Mouse (Mus musculus) hindbrain, embryonic 10.5 days (tissue): ENCODE data around the gene Fbxo27. TPM values are rescaled to one million over a fixed set of nuclear protein-coding genes. Genes with fewer than 3 reads are reported as not detected.

Experiments
- DNase-seq: peaks from one replicate; pipeline ENCODE4 v3.0.0-alpha.2; 2017; ENCODE audit warnings: low spot score
- H3K27ac ChIP-seq: fragments of 300-500 bp; sonication (generic); 2 replicates; pipeline ENCODE4 v1.5.1; 2016; ENCODE audit warnings: mild to moderate bottlenecking, moderate library complexity
- H3K27me3 ChIP-seq: fragments of 300-500 bp; sonication (generic); 2 replicates; pipeline ENCODE4 v1.6.1; 2016; ENCODE audit warnings: mild to moderate bottlenecking; ENCODE audit not compliant: poor library complexity, insufficient read depth, severe bottlenecking
- H3K36me3 ChIP-seq: fragments of 300-500 bp; sonication (generic); 2 replicates; pipeline ENCODE4 v1.6.1; 2016; ENCODE audit warnings: mild to moderate bottlenecking, moderate library complexity
- H3K4me1 ChIP-seq: fragments of 300-500 bp; sonication (generic); replicated peaks from 2 replicates; pipeline ENCODE4 v1.6.1; 2016; ENCODE audit warnings: mild to moderate bottlenecking
- H3K4me3 ChIP-seq: fragments of 300-500 bp; sonication (generic); 2 replicates; pipeline ENCODE4 v1.5.1; 2016; ENCODE audit warnings: mild to moderate bottlenecking, moderate library complexity
- H3K9me3 ChIP-seq: fragments of 300-500 bp; sonication (generic); 2 replicates; pipeline ENCODE4 v1.6.1; 2016; ENCODE audit warnings: mild to moderate bottlenecking, moderate library complexity
- WGBS: fragments of 180-500 bp; shearing (Covaris S2); methylation state at CpG from one replicate; pipeline ENCODE4 v1.1.7; 2016; 5-methylcytosine and 5-hydroxymethylcytosine counted together
- polyA plus RNA-seq: library from polyadenylated mRNA; unstranded; fragments of >200 nt; fragmentation: Nextera tagmentation; extraction: Ambion mirVana; gene quantifications from 2 replicates; pipeline ENCODE4 v1.2.1, GENCODE M21; 2016

Fbxo27 gene
- polyA plus RNA-seq, 1 experiment from 2014 or later, result 5.6 TPM

DNA sequence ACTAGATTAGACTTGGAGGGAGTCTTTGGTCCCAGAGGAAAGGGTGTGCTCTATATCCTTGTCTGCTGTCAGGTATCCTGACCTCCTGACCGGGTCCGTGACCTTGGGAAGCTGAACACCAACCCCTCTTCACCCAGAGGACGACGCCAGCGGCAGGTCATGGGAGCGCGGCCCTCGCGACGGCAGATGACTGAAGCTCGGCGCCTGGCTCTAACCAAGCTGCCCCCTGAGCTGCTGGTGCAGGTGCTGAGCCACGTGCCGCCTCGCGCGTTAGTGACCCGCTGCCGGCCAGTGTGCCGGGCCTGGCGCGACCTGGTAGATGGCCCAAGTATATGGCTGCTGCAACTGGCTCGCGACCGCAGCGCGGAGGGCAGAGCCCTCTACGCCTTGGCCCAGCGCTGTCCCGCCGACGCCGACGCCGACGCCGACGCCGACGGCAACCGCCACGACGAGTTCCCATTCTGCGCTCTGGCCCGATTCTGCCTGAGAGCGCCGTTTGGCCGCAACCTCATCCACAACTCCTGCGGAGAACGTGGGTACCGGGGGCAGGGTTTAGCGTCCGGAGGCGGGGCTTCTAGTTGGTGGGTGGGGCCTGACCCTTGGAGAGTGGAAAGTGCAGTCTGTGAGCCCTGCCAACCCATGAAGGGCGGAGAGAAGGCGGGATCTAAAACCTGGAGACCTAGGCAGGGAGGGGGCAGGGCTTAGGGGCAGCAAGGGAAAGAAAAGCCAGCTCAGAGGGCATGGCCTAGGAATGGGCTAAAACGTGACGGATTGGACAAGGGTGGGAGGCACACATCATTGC is 39.9 kb downstream of the Fbxo27 start:
- peak overlapping the region; percentile 56 for H3K4me3 ChIP-seq
- H3K4me1 ChIP-seq, result peaks cover 21% of the 10 kb centered on the region
- H3K27ac ChIP-seq, result peak overlapping the region; percentile 78
- DNase-seq, result peak; percentile 85
- H3K27me3 ChIP-seq, result peaks cover 21% of the 10 kb centered on the region
- WGBS, result 2% methylated on average over 58 of the region's 58 CpGs
- peaks cover 7% of the 10 kb centered on the region for H3K9me3 ChIP-seq
- peaks cover 24% of the 10 kb centered on the region for H3K36me3 ChIP-seq

DNA sequence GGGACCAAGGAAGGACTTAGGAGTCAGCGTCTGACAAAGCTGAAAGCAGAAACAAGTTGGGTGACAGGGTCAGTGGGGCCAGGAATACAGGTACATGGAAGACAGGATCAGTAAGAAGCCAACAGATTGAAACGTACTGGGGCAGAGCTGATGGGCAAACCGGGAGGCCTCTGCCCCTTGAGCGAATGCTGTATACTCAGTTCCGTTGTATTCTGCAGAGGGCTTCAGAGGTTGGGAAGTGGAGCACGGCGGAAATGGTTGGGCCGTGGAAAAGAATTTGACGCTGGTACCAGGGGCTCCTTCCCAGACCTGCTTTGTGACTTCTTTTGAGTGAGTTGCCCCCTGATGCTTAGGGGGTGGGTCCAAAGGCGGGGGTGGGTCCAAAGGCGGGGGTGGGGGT is 40.6 kb downstream of the Fbxo27 start:
- DNase-seq, result no peak
- H3K4me3 ChIP-seq, result peak overlapping the region; percentile 56
- peak overlapping the region; percentile 78 for H3K27ac ChIP-seq
- H3K4me1 ChIP-seq, result peaks cover 17% of the 10 kb centered on the region
- WGBS, result 5% methylated on average over 11 of the region's 11 CpGs
- H3K36me3 ChIP-seq, result peaks cover 30% of the 10 kb centered on the region
- peaks cover 7% of the 10 kb centered on the region for H3K9me3 ChIP-seq
- peaks cover 21% of the 10 kb centered on the region for H3K27me3 ChIP-seq

DNA sequence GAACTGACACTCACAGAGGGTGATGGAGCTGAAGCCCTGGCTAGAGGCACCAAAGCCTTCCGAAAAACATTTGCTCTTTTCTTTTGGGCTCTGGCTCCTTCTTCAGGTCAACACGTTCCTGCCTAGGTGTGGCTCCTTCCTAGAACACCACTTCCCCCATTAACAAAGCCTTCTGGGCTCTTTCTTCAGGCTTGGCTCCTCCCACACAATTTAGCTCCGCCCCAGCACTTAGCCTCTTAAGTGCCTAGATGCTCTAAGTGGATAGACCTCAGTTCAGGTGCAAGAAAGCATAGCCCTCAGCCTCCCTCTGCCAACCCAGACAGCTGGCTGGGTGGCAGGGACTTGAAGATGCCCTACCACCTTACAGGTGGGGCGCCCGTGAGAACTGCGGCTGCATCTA is 43.1 kb downstream of the Fbxo27 start:
- Histone ChIP-seq H3K36me3 (peaks cover 53% of the 10 kb centered on the region), H3K9me3 (peaks cover 7% of the 10 kb centered on the region), H3K4me3 (no peak overlapping the region), H3K27me3 (peaks cover 21% of the 10 kb centered on the region), H3K27ac (no peak overlapping the region), H3K4me1 (peaks cover 21% of the 10 kb centered on the region)
- no peak for DNase-seq
- 82% methylated on average over 6 of the region's 6 CpGs for WGBS

DNA sequence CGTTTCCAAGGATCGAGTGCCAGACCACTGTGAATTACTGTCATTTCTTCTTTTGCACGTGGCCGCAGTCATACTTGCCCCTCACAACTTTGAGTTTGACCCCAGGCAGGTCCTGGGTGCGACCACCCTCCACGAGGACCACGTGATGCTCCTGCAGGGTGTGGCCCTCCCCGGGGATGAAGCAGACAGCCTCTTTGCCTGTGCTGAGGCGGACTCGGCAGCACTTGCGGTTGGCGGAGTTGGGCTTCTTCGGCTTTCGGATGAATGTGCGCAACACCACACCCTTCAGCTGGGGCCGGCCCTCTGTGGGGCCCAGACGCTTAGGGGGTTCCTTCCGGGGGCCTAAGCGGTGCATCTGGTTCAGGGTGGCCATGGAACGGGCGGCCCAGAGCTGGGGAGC is 47.2 kb downstream of the Fbxo27 start:
- H3K9me3 ChIP-seq, result no peaks in the 10 kb centered on the region
- no peak overlapping the region for H3K27ac ChIP-seq
- H3K4me3 ChIP-seq, result 0 out of 2 replicates have a peak overlapping the region, but pooled peaks have one; percentile 4
- WGBS, result 94% methylated on average over 21 of the region's 21 CpGs
- H3K27me3 ChIP-seq, result no peaks in the 10 kb centered on the region
- peaks cover 56% of the 10 kb centered on the region for H3K36me3 ChIP-seq
- peaks cover 18% of the 10 kb centered on the region for H3K4me1 ChIP-seq
- no peak for DNase-seq

DNA sequence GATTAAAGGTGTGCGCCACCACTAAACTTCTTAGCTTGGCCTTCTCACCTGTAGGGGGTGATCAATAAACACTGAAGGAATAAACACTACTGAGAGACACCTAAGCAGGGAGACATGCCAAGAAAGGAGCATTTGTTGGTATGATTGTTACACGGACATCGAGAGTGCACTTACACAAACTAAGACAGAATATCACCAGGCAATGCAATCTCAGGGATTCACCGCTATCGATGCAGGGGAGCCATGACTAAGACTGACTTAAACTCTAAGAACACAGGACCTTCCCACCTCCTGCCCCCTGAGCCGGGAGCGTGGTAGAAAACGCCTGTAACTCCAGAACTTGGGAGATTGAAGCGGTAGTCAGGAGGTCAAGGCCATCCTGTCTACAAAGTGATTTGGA is 48.3 kb downstream of the Fbxo27 start:
- 43% methylated on average over 9 of the region's 9 CpGs for WGBS
- Histone ChIP-seq H3K4me3 (peak overlapping the region; percentile 69), H3K27ac (peak overlapping the region; percentile 93), H3K4me1 (peaks cover 18% of the 10 kb centered on the region), H3K27me3 (no peaks in the 10 kb centered on the region), H3K9me3 (no peaks in the 10 kb centered on the region), H3K36me3 (peaks cover 65% of the 10 kb centered on the region)
- DNase-seq, result no peak

DNA sequence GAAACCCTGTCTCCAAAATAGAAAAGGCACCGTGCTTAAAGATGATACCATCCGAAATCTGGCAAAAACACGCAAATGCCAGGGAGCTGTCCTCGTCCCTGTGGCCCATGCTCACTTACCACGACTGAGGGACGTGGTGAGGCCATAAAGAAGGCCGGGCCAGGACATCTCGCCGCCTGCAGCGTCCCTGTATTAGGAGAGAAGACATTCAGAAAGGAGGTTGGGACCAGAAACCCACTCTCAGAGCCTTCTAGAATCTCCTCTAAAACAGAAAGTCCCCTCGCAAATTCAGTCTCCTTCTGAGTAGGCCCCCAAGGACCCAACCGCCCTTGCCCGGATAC is 48.7 kb downstream of the Fbxo27 start:
- H3K27me3 ChIP-seq, result no peaks in the 10 kb centered on the region
- no peak for DNase-seq
- H3K36me3 ChIP-seq, result peaks cover 65% of the 10 kb centered on the region
- WGBS, result under 1% methylated on average over 13 of the region's 13 CpGs
- peak overlapping the region; percentile 69 for H3K4me3 ChIP-seq
- H3K4me1 ChIP-seq, result peaks cover 18% of the 10 kb centered on the region
- no peaks in the 10 kb centered on the region for H3K9me3 ChIP-seq
- peak overlapping the region; percentile 93 for H3K27ac ChIP-seq

DNA sequence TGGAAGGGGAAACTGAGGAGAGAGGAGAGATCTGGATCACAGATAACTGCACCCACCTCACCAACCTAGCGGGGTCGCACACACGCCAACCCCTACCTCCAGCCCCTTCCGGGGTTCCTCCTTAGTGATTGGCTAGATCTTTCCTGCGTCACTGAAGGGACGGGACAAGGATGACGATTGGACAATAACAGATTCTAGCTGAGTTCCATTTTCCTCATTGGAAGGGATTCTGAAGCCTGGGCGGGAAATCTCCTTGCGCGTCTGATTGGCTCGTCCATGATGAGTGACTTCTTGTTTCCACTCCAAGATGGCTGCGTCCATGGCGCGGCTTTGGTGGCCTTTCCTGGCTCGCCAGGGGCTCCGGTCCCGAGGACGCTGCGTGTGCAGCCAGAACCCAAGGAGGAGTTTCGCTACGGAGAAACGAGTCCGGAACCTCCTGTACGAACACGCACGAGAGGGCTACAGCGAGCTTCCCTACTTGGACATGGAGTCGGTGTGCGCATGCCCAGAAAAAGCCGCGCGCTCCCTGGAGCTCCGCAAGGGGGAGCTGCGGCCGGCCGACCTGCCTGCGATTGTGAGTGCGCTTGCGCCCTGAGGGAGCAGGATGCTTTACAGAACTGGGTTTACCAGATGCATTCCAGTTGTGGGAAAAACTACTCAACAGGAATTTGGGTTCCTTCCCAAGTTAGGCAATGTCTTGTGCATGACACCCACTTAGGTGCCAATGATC is 49.2 kb downstream of the Fbxo27 start, which contains the start of the genes Mrps12 and Sars2:
Gene Mrps12 (minus strand): TSS at position 112 of the 730 bp plus-strand sequence.
Gene Sars2 (plus strand): TSS at position 284 of the 730 bp plus-strand sequence.
- Histone ChIP-seq H3K27ac (peak within 1 kb of the TSS; percentile 93), H3K36me3 (peaks cover 65% of the 10 kb centered on the region)
- DNase-seq, result peak; percentile 96

More for the DNA sequence above, 49.2 kb downstream of the Fbxo27 start, which contains the start of the genes Mrps12 and Sars2:
- no peaks in the 10 kb centered on the region for H3K27me3 ChIP-seq
- WGBS, result under 1% methylated on average over 39 of the region's 39 CpGs
- peaks cover 18% of the 10 kb centered on the region for H3K4me1 ChIP-seq
- peak within 1 kb of the TSS; percentile 69 for H3K4me3 ChIP-seq
- H3K9me3 ChIP-seq, result no peaks in the 10 kb centered on the region

Other genes with a start within 250 kb of the Fbxo27 start
- gene Lrfn1, start 240.9 kb upstream of the Fbxo27 start, polyA plus RNA-seq, result 4.4 and 5.2 TPM in 2 replicates
- gene Ifnl2, start 182.4 kb upstream of the Fbxo27 start, polyA plus RNA-seq, result not detected in 2 replicates
- not detected in 2 replicates for gene Ifnl3, start 170.0 kb upstream of the Fbxo27 start, polyA plus RNA-seq
- gene Sycn, start 152.0 kb upstream of the Fbxo27 start, polyA plus RNA-seq, result not detected in 2 replicates
- gene Nccrp1, start 145.6 kb upstream of the Fbxo27 start, polyA plus RNA-seq, result 0.10 TPM in 1 of 2 replicates, not detected in the other
- gene Samd4b, start 94.7 kb upstream of the Fbxo27 start, polyA plus RNA-seq, result 34.0 and 44.0 TPM in 2 replicates
- 51.8 and 66.0 TPM in 2 replicates for gene Pak4, start 94.7 kb upstream of the Fbxo27 start, polyA plus RNA-seq
- not detected in 2 replicates for gene Acp7, start 61.5 kb upstream of the Fbxo27 start, polyA plus RNA-seq
- gene Fbxo17, start 24.0 kb downstream of the Fbxo27 start, polyA plus RNA-seq, result 8.8 and 10.4 TPM in 2 replicates
- gene Mrps12, start 49.0 kb downstream of the Fbxo27 start, polyA plus RNA-seq, result 151 and 160 TPM in 2 replicates
- gene Sars2, start 49.1 kb downstream of the Fbxo27 start, polyA plus RNA-seq, result 38.6 and 43.9 TPM in 2 replicates
- gene Ccer2, start 63.3 kb downstream of the Fbxo27 start, polyA plus RNA-seq, result 0.22 and 0.48 TPM in 2 replicates
- gene Sirt2, start 73.9 kb downstream of the Fbxo27 start, polyA plus RNA-seq, result 66.5 and 84.5 TPM in 2 replicates
- gene Nfkbib, start 74.7 kb downstream of the Fbxo27 start, polyA plus RNA-seq, result 56.0 and 61.1 TPM in 2 replicates
- 4.0 TPM in 2 replicates for gene Rinl, start 96.1 kb downstream of the Fbxo27 start, polyA plus RNA-seq
- gene Hnrnpl, start 115.7 kb downstream of the Fbxo27 start, polyA plus RNA-seq, result 312 TPM in 2 replicates
- gene Ech1, start 132.4 kb downstream of the Fbxo27 start, polyA plus RNA-seq, result 87.9 and 93.3 TPM in 2 replicates
- 3.9 and 4.0 TPM in 2 replicates for gene Lgals4, start 141.0 kb downstream of the Fbxo27 start, polyA plus RNA-seq
- 0.97 and 4.0 TPM in 2 replicates for gene Lgals7, start 171.0 kb downstream of the Fbxo27 start, polyA plus RNA-seq
- gene Capn12, start 188.6 kb downstream of the Fbxo27 start, polyA plus RNA-seq, result 0.40 TPM in 1 of 2 replicates, not detected in the other